Mouse (Mus musculus) E14TG2a.4 (cell line): ENCODE data around the gene Hip1.

Experiments
- CTCF ChIP-seq: conservative IDR thresholded peaks from 2 replicates; pipeline ENCODE4 v1.5.1; 2014; ENCODE audit warnings: low read length
- POU5F1 ChIP-seq: IDR thresholded peaks from 2 replicates; pipeline ENCODE4 v1.6.1; 2014; ENCODE audit warnings: low read length, borderline replicate concordance

- TF ChIP-seq CTCF (no peak), POU5F1 (no peak)
These were observed 42.9 kb downstream of the Hip1 start for GRCm38 (mm10) chr5:135502027-135502426.
